Mouse (Mus musculus) colon, adult 2 months (tissue): ENCODE data around the gene Gm21900. TPM values are rescaled to one million over a fixed set of nuclear protein-coding genes. Genes with fewer than 3 reads are reported as not detected.

Experiments
- polyA plus RNA-seq: library from polyadenylated mRNA; depleted of rRNA; stranded (reverse); fragments of >200 nt; gene quantifications from 2 replicates; pipeline ENCODE4 v1.2.3, GENCODE M21; 2012; rRNA removed

Gene Gm21900
- polyA plus RNA-seq: not detected in 2 replicates

DNA sequence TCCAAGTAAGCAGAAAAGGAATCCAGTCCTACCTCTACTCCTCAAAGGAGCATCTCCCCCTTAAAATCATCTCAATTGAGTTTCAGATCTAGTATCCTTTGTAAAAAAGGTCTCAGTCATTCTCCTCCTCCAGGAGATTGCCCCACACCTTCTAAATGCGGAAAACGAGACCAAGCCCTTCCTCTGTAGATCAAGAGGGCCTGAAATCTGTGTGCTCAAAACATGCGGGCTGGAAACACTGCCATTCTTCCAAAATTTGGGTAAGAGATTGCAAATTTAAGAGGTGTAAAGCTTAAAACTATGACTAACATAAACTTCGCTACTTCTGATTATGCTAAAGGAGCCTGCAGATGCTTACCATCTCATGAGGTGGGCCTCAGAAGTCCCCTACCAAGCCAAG lies at the start of gene Gm21900:
TSS of gene Gm21900 (plus strand) at position 301 of the 400 bp plus-strand sequence.

Other genes starting within 250 kb of the Gm21900 start
- not detected in 2 replicates for gene Gm28510, start 203.6 kb upstream of the Gm21900 start, polyA plus RNA-seq
- not detected in 2 replicates for gene Gm20737, start 80.3 kb upstream of the Gm21900 start, polyA plus RNA-seq
- not detected in 2 replicates for gene Gm21775, start 62.9 kb upstream of the Gm21900 start, polyA plus RNA-seq
- gene Gm20777, start 136.1 kb downstream of the Gm21900 start, polyA plus RNA-seq: not detected in 2 replicates